Mouse (Mus musculus) right cerebral cortex, postnatal 10 days (tissue): ENCODE data around the gene Mtif2.

ENCODE experiments used
- DNase-seq, 2 experiments: peaks; one replicate each; pipeline ENCODE4 v3.0.0; 2021; ENCODE audit warnings: low spot score in 2 of 2

Mtif2 gene

DNA sequence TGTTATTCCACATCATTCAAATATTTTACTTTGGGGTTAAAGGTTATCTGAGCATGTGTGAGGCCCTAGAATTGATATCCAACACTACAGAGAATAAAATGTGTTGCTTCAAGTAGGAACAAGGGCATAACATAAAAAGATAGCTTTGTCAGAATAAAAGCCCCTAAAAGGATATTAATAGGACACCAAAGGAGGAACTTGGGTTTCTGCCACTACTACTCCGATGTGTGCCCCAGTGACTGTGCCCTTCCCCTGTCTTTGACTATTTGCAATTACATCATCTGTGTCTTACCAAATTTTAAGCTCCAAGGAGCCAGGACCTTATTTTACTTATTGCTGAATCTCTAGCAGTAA, 23.2 kb downstream of the Mtif2 start:
- no peak for DNase-seq

DNA sequence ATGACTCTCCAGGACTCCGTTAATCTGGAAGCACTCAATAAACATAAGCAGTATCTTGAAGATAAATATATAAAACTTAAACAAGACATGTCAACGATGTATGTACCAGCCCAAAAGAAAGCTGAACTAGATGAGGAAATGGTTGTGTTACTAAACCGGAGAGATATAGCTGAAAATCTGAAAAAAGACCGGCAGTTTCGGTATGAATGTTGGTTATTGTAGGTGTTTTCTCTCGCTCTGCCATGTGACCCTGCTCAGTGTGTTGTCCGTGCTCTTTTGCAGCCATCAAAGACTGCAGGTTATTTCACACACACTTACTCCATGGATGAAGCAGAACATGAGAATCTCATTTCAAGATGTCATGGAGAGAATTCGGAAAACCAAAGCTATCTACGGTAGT, 34.2 kb downstream of the Mtif2 start:
- DNase-seq: no peak

DNA sequence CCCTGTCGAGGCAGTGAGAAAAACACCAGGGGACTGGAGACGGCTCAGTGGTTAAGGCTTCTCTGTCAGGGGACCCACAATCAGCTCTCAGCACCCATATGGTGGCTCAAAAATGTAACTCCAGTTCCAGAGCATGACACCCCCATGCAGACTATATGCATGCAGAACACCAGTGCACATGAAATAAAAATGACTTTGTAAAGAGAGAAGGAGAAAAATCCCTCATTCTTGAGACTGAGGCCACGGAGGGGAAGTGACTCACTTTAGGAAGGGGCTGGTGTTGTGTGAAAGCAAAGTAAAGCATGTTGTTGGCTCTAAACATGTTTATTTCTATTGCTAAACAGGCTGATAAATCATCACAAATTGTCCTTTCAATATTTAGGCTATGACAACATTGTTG, 34.8 kb downstream of the Mtif2 start:
- no peak for DNase-seq

DNA sequence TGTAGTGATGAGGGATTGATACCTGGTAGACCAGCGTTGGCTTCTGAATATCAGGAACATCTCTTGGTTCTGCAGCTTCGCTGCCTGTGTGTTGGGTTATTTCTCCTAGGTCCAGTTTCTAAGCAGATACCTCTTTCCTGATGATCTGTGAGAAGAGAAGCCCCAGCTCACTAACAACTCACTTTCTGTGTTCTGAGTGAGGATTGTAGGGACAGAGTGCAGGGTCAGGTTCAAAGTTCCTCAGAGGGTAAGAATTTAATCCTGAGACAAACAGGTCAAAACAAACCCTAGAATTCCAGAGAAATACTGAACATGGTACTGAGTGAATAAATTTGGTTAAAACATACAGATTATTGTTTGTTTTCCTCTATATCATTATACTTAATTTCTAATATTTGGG, 37.2 kb downstream of the Mtif2 start:
- no peak for DNase-seq

DNA sequence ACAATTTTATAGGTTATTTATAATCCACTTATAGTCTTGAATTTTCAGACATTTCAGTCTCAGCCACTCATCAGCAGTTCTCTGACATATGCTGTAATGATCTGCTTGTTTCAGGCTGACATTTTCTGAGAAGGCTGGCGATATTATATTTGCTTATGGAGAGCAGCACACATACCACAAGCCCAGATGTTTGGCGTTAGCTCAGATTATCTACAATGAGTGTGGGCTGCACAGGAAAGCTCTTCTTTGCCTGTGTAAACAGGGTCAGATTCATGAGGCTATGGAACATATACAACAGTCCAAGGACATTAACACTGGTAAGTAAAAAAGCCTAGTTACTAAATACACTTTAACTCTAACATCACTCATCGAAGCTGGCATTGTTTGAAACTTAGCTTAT, 45.3 kb downstream of the Mtif2 start:
- no peak for DNase-seq

DNA sequence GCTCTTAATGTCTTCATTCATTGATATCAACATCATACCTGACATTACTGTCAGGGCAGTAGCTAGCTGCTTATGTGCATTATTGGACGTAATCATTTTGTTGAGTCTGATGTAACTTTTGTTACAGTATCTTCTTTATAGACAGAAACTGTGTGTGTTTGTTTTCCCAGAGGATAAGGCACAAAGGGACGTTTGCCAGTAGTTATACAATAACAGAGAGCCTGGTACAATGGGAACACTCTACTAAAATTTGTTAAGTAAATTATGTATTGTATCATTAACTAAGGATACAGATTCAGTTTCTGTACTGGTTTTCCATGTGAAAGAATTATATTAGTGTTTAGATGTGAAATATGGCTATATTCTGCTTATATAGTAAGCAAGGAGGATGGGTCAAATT, 46.4 kb downstream of the Mtif2 start:
- DNase-seq: no peak

DNA sequence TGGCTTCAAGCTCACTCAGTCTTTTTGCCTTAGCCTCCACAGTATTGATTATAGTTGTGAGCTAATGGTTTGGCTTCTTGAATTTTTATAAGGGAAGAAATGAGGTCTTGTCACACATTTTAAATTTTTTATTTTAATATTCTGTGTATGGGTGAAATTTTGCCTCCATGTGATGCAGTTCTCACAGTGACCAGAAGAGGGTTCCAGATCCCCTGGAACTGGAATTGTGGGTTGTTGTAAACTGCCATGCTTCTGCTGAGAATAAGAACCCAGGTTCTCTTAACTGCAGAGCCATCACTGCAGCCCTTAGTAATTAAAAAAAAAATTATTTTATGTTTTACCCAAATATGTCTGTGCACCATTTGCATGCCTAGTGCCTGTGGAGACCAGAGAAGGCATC, 53.4 kb downstream of the Mtif2 start:
- DNase-seq: no peak
